Mouse (Mus musculus): ENCODE data around the gene Gal3st2. TPM values are rescaled to one million over a fixed set of nuclear protein-coding genes. Genes with fewer than 3 reads are reported as not detected.

The Gal3st2 gene
- total RNA-seq (2023) = not detected

DNA sequence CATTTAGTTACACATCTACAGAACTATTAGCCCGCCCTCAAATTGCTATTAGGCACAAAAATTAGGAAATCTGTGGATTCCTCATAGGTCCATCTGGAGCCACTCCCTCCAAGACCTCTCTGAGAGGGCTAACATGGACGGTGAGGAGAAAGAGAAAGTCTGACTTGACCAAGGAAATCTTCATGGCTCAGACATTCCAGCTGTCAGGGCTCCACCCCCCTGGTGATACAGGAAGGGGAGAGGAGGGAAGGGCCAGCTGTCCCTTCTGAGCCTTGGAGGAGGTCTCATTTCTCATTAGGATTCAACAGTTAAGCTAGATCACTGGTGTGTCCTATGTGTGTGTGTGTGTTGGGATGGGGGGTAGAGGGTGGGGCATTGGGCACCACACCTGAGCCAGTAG lies at the start of gene Gal3st2:
Gal3st2 (plus strand) TSS at position 259 of the 400 bp plus-strand sequence.

DNA sequence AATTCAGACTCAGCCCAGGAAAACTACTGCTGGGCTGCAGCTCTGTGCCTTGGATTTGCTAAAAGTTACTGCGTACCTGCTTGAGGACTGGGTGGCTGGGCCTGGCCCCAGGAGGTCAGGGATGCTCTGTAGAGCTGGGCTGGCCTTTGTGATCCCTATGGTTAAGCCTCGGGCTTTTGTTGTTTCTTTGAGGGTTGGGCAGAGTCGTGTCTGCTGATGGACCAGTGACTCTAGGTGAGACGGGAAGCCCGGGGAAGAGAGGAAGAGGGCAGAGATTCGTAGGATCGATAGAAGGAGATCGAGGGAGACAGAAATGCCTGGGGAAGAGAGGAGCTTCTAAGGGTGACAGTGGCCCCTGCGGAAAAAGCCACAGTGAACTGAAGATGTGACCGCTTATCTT lies 36.5 kb upstream of the Gal3st2 start, which contains the start of gene D2hgdh:
D2hgdh (plus strand) TSS at position 301 of the 400 bp plus-strand sequence.

DNA sequence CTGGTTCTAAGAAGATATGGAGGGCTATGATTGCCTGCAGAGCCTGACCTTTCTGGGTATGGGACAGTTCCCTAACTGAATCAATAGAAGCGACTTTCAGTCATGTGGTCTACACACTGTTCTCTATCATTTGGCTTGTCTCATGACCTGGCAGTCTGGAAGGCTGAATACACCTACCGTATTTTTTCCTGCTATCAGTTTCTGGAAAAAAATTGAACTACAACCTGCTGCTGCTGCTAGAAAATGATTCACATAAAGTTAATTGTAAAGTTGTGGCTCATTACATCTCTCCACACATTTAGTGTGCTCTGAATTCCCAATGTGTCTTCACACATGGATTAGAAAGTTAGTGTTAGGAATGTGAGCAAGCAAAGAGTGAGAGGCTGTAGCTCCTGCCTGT lies 56.9 kb downstream of the Gal3st2 start, which contains the start of gene Gal3st2b:
Gal3st2b (plus strand) TSS at position 301 of the 400 bp plus-strand sequence.

Other genes with a start within 250 kb of the Gal3st2 start
- 10 to 100 TPM; 39.4 to 51.7 TPM for gene Stk25, start 202.6 kb upstream of the Gal3st2 start, total RNA-seq (2023)
- not detected for gene Bok, start 175.6 kb upstream of the Gal3st2 start, total RNA-seq (2023)
- gene Atg4b, start 109.8 kb upstream of the Gal3st2 start, total RNA-seq (2023) = 10 to 100 TPM; 66.2 to 72.5 TPM
- gene Thap4, start 106.4 kb upstream of the Gal3st2 start, total RNA-seq (2023) = 10 to 100 TPM; 25.7 to 33.6 TPM
- 10 to 100 TPM; 40.2 to 49.4 TPM for gene Dtymk, start 59.4 kb upstream of the Gal3st2 start, total RNA-seq (2023)
- 10 to 100 TPM; 30.5 to 30.8 TPM for gene Ing5, start 57.3 kb upstream of the Gal3st2 start, total RNA-seq (2023)
- 10 to 100 TPM; 18.8 to 19.8 TPM for gene D2hgdh, start 36.4 kb upstream of the Gal3st2 start, total RNA-seq (2023)
- gene Gal3st2b, start 57.0 kb downstream of the Gal3st2 start, total RNA-seq (2023) = under 1 TPM in 1 of 2 experiments, not detected in 1; 0.64 TPM
- gene Gal3st2c, start 129.2 kb downstream of the Gal3st2 start, total RNA-seq (2023) = under 1 TPM in 1 of 2 experiments, not detected in 1; 0.09 TPM
- gene Neu4, start 159.1 kb downstream of the Gal3st2 start, total RNA-seq (2023) = not detected
- gene Pdcd1, start 191.2 kb downstream of the Gal3st2 start, total RNA-seq (2023) = not detected

Data from neutrophil, adult 59 days (primary cell).